Mouse (Mus musculus) kidney, adult 18-20 months (tissue): Measurements from ENCODE around the gene Olfr78.

Source experiments
- DNase-seq: peaks from one replicate; pipeline ENCODE4 v3.0.0; 2021

Olfr78 gene

DNA sequence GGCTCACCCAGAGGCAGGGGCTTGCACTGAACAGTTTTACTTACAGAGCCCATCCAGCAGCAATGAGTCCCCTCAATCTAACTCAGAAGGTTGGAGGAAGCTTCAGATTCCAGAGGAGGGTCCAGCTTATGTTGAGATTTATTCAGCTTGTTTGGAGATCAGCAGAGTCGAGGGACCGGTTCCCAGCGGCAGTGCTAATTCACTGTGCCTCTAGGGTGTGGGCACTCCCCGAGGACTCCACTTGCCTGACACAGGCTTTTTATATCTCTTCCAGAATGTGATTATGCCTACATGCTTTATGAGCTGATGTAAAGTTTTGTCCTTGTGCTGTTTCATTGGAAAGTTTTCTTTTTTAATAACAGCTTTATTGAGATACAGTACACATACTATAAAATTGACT is at the start of gene Olfr78, which contains the start of gene Olfr560:
Olfr78 (minus strand) TSS at position 206 of the 400 bp plus-strand sequence.
Olfr560 (minus strand) TSS at position 101 of the 400 bp plus-strand sequence.
- no peak for DNase-seq

GRCm38 (mm10) chr7:102803180-102803579 is 43.9 kb upstream of the Olfr78 start, which contains the start of gene Olfr564:
Olfr564 (plus strand) TSS chr7:102803480.
- DNase-seq, result no peak

- DNase-seq, result no peak
Observed at GRCm38 (mm10) chr7:102770921-102771320, 11.7 kb upstream of the Olfr78 start, which contains the start of gene Olfr561. Olfr561 (plus strand) TSS chr7:102771221.

- DNase-seq, result no peak
Observed at GRCm38 (mm10) chr7:102752086-102752485, 7.2 kb downstream of the Olfr78 start.

GRCm38 (mm10) chr7:102737705-102738104 is 21.6 kb downstream of the Olfr78 start:
- DNase-seq, result no peak

GRCm38 (mm10) chr7:102733793-102734192 is 25.5 kb downstream of the Olfr78 start:
- DNase-seq, result no peak

DNA sequence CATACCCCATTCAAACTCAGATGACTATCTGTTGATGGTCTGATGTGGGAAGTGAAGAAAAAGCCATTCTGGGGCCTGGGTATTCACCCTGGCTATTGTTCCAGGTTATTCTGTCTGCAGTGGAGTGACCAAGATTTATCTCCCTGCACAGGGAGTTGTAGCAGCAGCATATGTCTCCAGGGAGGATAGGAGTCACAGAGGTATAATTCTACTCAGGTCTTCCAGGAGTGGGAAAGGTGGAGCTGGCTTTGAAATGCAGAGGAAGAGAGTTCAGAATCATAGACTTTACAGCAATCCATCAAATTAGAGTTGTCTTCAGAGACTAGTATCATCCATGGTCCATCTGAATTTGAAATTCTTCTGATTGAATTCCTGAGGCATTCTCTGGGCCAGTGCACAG is 31.9 kb downstream of the Olfr78 start, which contains the start of gene Olfr559:
Olfr559 (minus strand) TSS at position 101 of the 400 bp plus-strand sequence.
- no peak for DNase-seq

GRCm38 (mm10) chr7:102718970-102719369 is 40.3 kb downstream of the Olfr78 start, which contains the start of gene Olfr33:
Olfr33 (minus strand) TSS chr7:102719070.
- no peak for DNase-seq

DNA sequence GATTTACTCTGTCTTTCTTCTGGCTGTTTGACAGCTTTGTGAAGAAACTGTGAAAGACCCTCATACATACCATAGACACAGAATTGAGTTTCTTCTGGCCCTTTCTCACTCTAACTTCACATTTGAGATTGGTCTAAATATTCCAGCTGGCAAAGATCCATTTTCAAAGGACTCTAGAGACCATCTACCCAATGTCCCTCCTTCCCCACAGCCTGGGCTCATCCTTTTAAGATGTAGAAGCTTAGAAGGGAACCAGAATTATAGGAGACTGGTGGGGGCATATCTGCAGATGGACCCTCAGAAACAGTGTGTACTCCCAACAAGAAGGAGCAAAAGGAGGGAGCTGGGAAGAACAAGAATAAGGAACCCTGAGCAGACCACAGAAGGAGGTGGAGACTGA is 57.4 kb downstream of the Olfr78 start, which contains the start of gene Olfr558:
Olfr558 (plus strand) TSS at position 301 of the 400 bp plus-strand sequence.
- DNase-seq, result no peak

DNA sequence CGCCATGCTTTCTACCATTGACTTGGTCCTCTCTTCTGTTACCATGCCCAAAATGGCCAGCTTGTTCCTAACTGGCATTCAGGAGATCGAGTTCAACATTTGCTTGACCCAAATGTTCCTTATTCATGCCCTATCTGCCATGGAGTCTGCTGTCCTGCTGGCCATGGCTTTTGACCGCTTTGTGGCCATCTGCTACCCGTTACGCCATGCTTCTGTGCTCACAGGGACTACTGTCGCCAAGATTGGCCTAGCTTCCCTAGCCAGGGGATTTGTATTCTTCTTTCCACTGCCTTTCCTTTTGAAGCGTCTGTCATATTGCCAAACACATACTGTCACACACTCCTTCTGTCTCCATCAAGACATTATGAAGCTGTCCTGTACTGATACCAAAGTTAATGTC is 60.8 kb downstream of the Olfr78 start:
- DNase-seq, result no peak

- no peak for DNase-seq
Observed at GRCm38 (mm10) chr7:102695358-102696125, 63.7 kb downstream of the Olfr78 start, which contains the start of gene Olfr557. Olfr557 (plus strand) TSS chr7:102695910.
